ENCODE assay signal across 9 mouse cellular contexts in the genomic region with DNA sequence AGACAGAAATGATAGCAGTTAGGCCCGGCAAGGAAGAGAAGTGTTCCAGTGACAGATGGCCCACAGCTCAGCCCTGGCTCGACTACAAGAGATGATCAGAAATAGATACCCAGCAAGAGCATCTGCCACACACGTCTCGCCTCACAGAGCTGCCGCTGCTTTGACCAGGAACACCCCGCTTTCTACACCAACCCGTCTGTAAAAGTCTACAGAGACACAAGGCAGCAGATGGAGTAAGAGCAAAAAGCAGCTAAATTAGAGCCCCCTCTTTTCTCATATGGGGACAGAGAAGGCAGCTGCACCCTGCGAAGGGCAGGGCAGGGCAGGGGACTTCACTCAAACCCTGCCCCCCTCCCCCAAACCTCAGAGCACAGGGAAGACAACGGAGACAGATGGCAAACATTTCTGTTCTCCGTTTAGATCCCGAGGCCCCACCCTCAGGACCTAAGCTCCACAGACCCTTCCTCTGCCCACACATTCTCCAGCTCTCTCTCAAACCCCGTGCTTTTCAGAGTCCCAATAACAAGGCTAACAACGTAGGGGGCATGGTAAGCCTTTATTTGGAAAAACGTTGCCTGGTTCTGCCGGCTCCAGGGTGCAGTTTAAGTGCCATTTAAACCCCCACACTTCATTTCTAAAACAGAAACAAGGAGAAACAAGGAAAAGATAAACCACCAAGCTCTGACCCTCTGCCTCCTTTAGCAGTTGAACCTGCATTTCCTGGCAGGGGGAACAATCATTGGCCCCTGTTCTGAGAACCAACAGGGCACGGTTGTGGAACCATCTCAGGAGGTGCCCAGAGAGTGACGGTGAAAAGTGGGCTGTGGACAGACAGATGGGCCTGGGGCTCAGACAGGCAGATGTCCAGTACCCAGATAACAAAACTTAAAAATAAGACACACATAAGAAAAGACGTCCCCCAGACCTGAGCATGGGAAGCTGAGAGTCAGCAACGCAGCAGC. TPM values are rescaled to one million over a fixed set of nuclear protein-coding genes. Genes with fewer than 3 reads are reported as not detected.
DNase-seq lines count a peak whose midpoint lies in the region; ATAC-seq lines count a peak whose summit lies in the region.
"Had no signal": no experiment of that assay in that cellular context is flagged by ENCODE, and none has a peak within 500 bp of the region (broad histone marks: within the 10 kb centered on the region; RNA-seq: fewer than 3 reads in every experiment).

No protein-coding gene starts in this region.

- 32% methylated on average over 19 of the region's 19 CpGs for WGBS in embryonic facial prominence, embryonic 12.5 days
- 25% methylated on average over 19 of the region's 19 CpGs for WGBS in midbrain, embryonic 16.5 days

- no peak overlapping the region for H3K4me3 ChIP-seq in embryonic facial prominence, embryonic 12.5 days
- no peak overlapping the region for H3K4me3 ChIP-seq in midbrain, embryonic 16.5 days (ENCODE audit: low read depth, low read length)

- peaks cover 7% of the 10 kb centered on the region; the same call in 1 of the 2 replicates for H3K36me3 ChIP-seq in embryonic facial prominence, embryonic 12.5 days
- peaks cover 10% of the 10 kb centered on the region; the same call in 1 of the 2 replicates for H3K36me3 ChIP-seq in midbrain, embryonic 16.5 days (ENCODE audit: control insufficient read depth, insufficient read depth, low read length)

- peak overlapping the region; percentile 24; the same call in 1 of the 2 replicates for H3K27ac ChIP-seq in embryonic facial prominence, embryonic 12.5 days
- no peak overlapping the region for H3K27ac ChIP-seq in midbrain, embryonic 16.5 days (ENCODE audit: low read length)
- H3K27ac ChIP-seq: macrophage had no signal

- peaks cover 12% of the 10 kb centered on the region for H3K4me1 ChIP-seq in embryonic facial prominence, embryonic 12.5 days
- H3K4me1 ChIP-seq in midbrain, embryonic 16.5 days (ENCODE audit: control insufficient read depth, insufficient read depth, low read length), result peaks cover 12% of the 10 kb centered on the region; the same call in 1 of the 2 replicates

- peak; percentile 89 to 94 for DNase-seq in cerebellum, adult 18-20 months
- peak; percentile 91 for DNase-seq in layer of hippocampus, adult 11-12 months (ENCODE audit: low spot score)
- no peak for DNase-seq in yolk sac, embryonic 10.5 days (ENCODE audit: low spot score)
- DNase-seq in urinary bladder, postnatal 36 days (ENCODE audit: low spot score in 2 of 2), result no peak
- DNase-seq in gastrocnemius, adult 8-10 months (ENCODE audit: low spot score in 2 of 2), result no peak

- H3K9ac ChIP-seq in embryonic facial prominence, embryonic 12.5 days, result no peak overlapping the region
- no peak overlapping the region for H3K9ac ChIP-seq in midbrain, embryonic 16.5 days (ENCODE audit: low read depth, low read length)

- ATAC-seq in embryonic facial prominence, embryonic 12.5 days (ENCODE audit: insufficient number of reproducible peaks, insufficient read depth, low FRiP score, low TSS enrichment), result peak; percentile 37; the same call in 1 of the 2 replicates
- ATAC-seq in midbrain, embryonic 16.5 days, result peak; percentile 49; the same call in 1 of the 2 replicates
- no peak for ATAC-seq in megakaryocyte, adult 5-6 weeks (ENCODE audit: poor library complexity, severe bottlenecking)

- no peaks in the 10 kb centered on the region for H3K9me3 ChIP-seq in embryonic facial prominence, embryonic 12.5 days
- no peaks in the 10 kb centered on the region for H3K9me3 ChIP-seq in midbrain, embryonic 16.5 days (replicated peaks; ENCODE audit: control insufficient read depth, low read length, poor library complexity, severe bottlenecking)

- no peak overlapping the region for H3K4me2 ChIP-seq in embryonic facial prominence, embryonic 12.5 days (replicated peaks)
- H3K4me2 ChIP-seq in midbrain, embryonic 16.5 days (ENCODE audit: low read length), result no peak overlapping the region

- H3K27me3 ChIP-seq in embryonic facial prominence, embryonic 12.5 days, result no peaks in the 10 kb centered on the region
- H3K27me3 ChIP-seq in midbrain, embryonic 16.5 days (ENCODE audit: control insufficient read depth, insufficient read depth, low read depth, low read length), result no peaks in the 10 kb centered on the region

RNA-seq across cellular contexts. Expression of a gene that starts 21.7 kb away (rescaled TPM):
- 18.8 and 19.3 TPM in 2 replicates for polyA plus RNA-seq in embryonic facial prominence, embryonic 12.5 days (2016; fragmentation: Nextera tagmentation; extraction: Ambion mirVana)
- polyA plus RNA-seq in midbrain, embryonic 16.5 days (2015; fragmentation: Nextera tagmentation; extraction: Ambion mirVana), result 30.0 and 35.8 TPM in 2 replicates
- not detected in 2 replicates for total RNA-seq in megakaryocyte, adult 5-6 weeks (2015)
- 0.16 TPM in 1 of 2 replicates, not detected in the other for total RNA-seq in megakaryocyte, adult 5-6 weeks (2017)
- total RNA-seq in gastrocnemius, adult 8-10 months (2022), result 1 to 10 TPM; 2.0 to 3.6 (median 3.1) TPM
- polyA plus RNA-seq: macrophage had no signal

RNA-seq across cellular contexts. Expression of a gene that starts 26.0 kb away (rescaled TPM):
- 12.9 and 13.9 TPM in 2 replicates for polyA plus RNA-seq in embryonic facial prominence, embryonic 12.5 days (2016; fragmentation: Nextera tagmentation; extraction: Ambion mirVana)
- 10.6 and 10.8 TPM in 2 replicates for polyA plus RNA-seq in midbrain, embryonic 16.5 days (2015; fragmentation: Nextera tagmentation; extraction: Ambion mirVana)
- total RNA-seq in megakaryocyte, adult 5-6 weeks (2015), result 0.22 and 1.1 TPM in 2 replicates
- 0.37 and 0.66 TPM in 2 replicates for total RNA-seq in megakaryocyte, adult 5-6 weeks (2017)
- 1 to 10 TPM; 3.4 to 6.3 (median 4.8) TPM for total RNA-seq in gastrocnemius, adult 8-10 months (2022)

RNA-seq across cellular contexts. Expression of a gene that starts 33.9 kb away (rescaled TPM):
- not detected in 2 replicates for polyA plus RNA-seq in embryonic facial prominence, embryonic 12.5 days (2016; fragmentation: Nextera tagmentation; extraction: Ambion mirVana)
- polyA plus RNA-seq in midbrain, embryonic 16.5 days (2015; fragmentation: Nextera tagmentation; extraction: Ambion mirVana), result not detected in 2 replicates
- total RNA-seq in megakaryocyte, adult 5-6 weeks (2015), result not detected in 2 replicates
- not detected in 2 replicates for total RNA-seq in megakaryocyte, adult 5-6 weeks (2017)
- total RNA-seq in gastrocnemius, adult 8-10 months (2022), result not detected
- polyA plus RNA-seq: macrophage had no signal

Comparison
In these comparisons a context has a peak if more than half of its experiments do, and no peak if none do; other contexts are left out.
1. DNase-seq: peak in cerebellum, adult 18-20 months (2 of 2) and layer of hippocampus, adult 11-12 months (single experiment); none in yolk sac, embryonic 10.5 days (single experiment), urinary bladder, postnatal 36 days (0 of 2) and gastrocnemius, adult 8-10 months (0 of 2).